Mouse (Mus musculus) small intestine, adult 2 months (tissue): ENCODE measurements around the gene Wwox.

Experiments used
- CTCF ChIP-seq: fragments of 200-500 bp; IDR thresholded peaks from 2 replicates; pipeline ENCODE4 v1.5.1; 2012; ENCODE audit warnings: low read depth, mild to moderate bottlenecking, control low read depth, inconsistent platforms, low read length, moderate library complexity, mixed read lengths; ENCODE audit not compliant: insufficient replicate concordance, insufficient read length; ENCODE audit errors: extremely low read depth
- POLR2A ChIP-seq: fragments of 200-500 bp; IDR thresholded peaks from 2 replicates; pipeline ENCODE4 v1.6.1; 2012; ENCODE audit warnings: low read depth, mild to moderate bottlenecking, control low read depth, inconsistent platforms, low read length, moderate library complexity

DNA sequence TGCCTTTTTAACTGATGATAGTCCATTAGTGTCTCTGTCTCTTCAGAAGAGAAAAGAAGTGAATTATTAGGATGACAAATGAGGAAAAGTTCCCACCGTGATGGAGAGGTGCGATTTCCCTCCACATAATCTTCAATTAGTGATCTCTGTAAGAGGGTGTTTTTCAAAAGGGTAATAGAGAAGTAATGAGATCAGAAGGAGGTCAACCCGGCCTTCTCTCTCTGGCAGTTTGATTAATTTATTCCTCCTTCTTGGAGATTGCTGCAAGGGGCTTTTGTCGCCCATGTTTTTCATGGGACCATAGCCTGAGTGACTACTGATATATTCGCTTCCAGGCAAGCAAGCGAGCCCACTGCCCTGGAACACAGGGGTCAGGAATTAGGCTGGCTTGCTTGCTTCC is 191.6 kb downstream of the Wwox start:
- TF ChIP-seq CTCF (no peak), POLR2A (no peak)
